In genomic region chr2:84827283-84827920, GRCm38 (mm10) we compare ENCODE assay signal across 8 mouse cellular contexts. TPM values are rescaled to one million over a fixed set of nuclear protein-coding genes. Genes with fewer than 3 reads are reported as not detected.
A peak's percentile ranks its signal among the peaks of the same experiment; 100 is the strongest.
DNase-seq lines count a peak whose midpoint lies in the region; ATAC-seq lines count a peak whose summit lies in the region.

No protein-coding gene starts in this region.

- WGBS in kidney, embryonic 16.5 days: under 1% methylated on average over 29 of the region's 29 CpGs
- WGBS in midbrain, embryonic 16.5 days: 1% methylated on average over 29 of the region's 29 CpGs

- DNase-seq in spleen, adult 12 weeks (ENCODE audit: low spot score): peak; percentile 49
- DNase-seq in spleen, adult 18-20 months: no peak
- DNase-seq in cerebellum, adult 11 months: peak; percentile 18
- no peak for DNase-seq in frontal cortex, postnatal 25 days (ENCODE audit: low spot score in 2 of 2)
- no peak for DNase-seq in layer of hippocampus, postnatal 25 days (ENCODE audit: extremely low spot score in 1 of 2, low spot score in 1 of 2)

- 0 out of 2 replicates have a peak, but pooled peaks cover 11% of the 10 kb centered on the region for H3K36me3 ChIP-seq in kidney, embryonic 16.5 days (ENCODE audit: insufficient read depth, low read length)
- peaks cover 2% of the 10 kb centered on the region; the same call in 1 of the 2 replicates for H3K36me3 ChIP-seq in midbrain, embryonic 16.5 days (ENCODE audit: control insufficient read depth, insufficient read depth, low read length)

- peak overlapping the region; percentile 30; the same call in 1 of the 2 replicates for H3K27ac ChIP-seq in kidney, embryonic 16.5 days (ENCODE audit: low read length)
- H3K27ac ChIP-seq in midbrain, embryonic 16.5 days (ENCODE audit: low read length): no peak overlapping the region

- H3K27me3 ChIP-seq in kidney, embryonic 16.5 days (ENCODE audit: insufficient read depth, low read length): no peaks in the 10 kb centered on the region
- no peaks in the 10 kb centered on the region for H3K27me3 ChIP-seq in midbrain, embryonic 16.5 days (ENCODE audit: control insufficient read depth, insufficient read depth, low read depth, low read length)

- H3K4me1 ChIP-seq in kidney, embryonic 16.5 days (ENCODE audit: insufficient read depth, low read length): peaks cover 20% of the 10 kb centered on the region
- peaks cover 11% of the 10 kb centered on the region for H3K4me1 ChIP-seq in midbrain, embryonic 16.5 days (ENCODE audit: control insufficient read depth, insufficient read depth, low read length)

- no peaks in the 10 kb centered on the region for H3K9me3 ChIP-seq in kidney, embryonic 16.5 days (ENCODE audit: low read length)
- H3K9me3 ChIP-seq in midbrain, embryonic 16.5 days (replicated peaks; ENCODE audit: control insufficient read depth, low read length, poor library complexity, severe bottlenecking): no peaks in the 10 kb centered on the region

- peak overlapping the region; percentile 96 for H3K4me2 ChIP-seq in kidney, embryonic 16.5 days (replicated peaks; ENCODE audit: low read depth, low read length)
- peak overlapping the region; percentile 88 for H3K4me2 ChIP-seq in midbrain, embryonic 16.5 days (ENCODE audit: low read length)

- H3K4me3 ChIP-seq in kidney, embryonic 16.5 days (ENCODE audit: low read length): peak overlapping the region; percentile 90
- peak overlapping the region; percentile 89 for H3K4me3 ChIP-seq in midbrain, embryonic 16.5 days (ENCODE audit: low read depth, low read length)

- peak; percentile 21; the same call in 1 of the 2 replicates for ATAC-seq in granulocyte monocyte progenitor cell, adult 5-6 weeks (replicated peaks; ENCODE audit: poor library complexity, severe bottlenecking)
- ATAC-seq in kidney, embryonic 16.5 days (ENCODE audit: low FRiP score, low TSS enrichment): peak; percentile 47
- ATAC-seq in midbrain, embryonic 16.5 days: peak; percentile 42; the same call in 1 of the 2 replicates

- H3K9ac ChIP-seq in kidney, embryonic 16.5 days (replicated peaks; ENCODE audit: low read length): peak overlapping the region; percentile 80
- H3K9ac ChIP-seq in midbrain, embryonic 16.5 days (ENCODE audit: low read depth, low read length): peak overlapping the region; percentile 62

RNA-seq across cellular contexts. Expression of gene Timm10, which starts 0.6 kb away (rescaled TPM):
- total RNA-seq in granulocyte monocyte progenitor cell, adult 5-6 weeks (2014; fragmentation: Nextera tagmentation): 52.3 and 76.6 TPM in 2 replicates
- total RNA-seq in granulocyte monocyte progenitor cell, adult 5-6 weeks (2017): 32.2 and 34.6 TPM in 2 replicates
- polyA plus RNA-seq in kidney, embryonic 16.5 days (2015; fragmentation: Nextera tagmentation; extraction: Ambion mirVana): 60.1 and 66.6 TPM in 2 replicates
- polyA plus RNA-seq in midbrain, embryonic 16.5 days (2015; fragmentation: Nextera tagmentation; extraction: Ambion mirVana): 69.8 and 75.2 TPM in 2 replicates
- total RNA-seq in layer of hippocampus, postnatal 25 days (2021): 10 to 100 TPM; 58.0 to 60.3 TPM

RNA-seq across cellular contexts. Expression of gene Smtnl1, which starts 5.0 kb away (rescaled TPM):
- not detected in 2 replicates for total RNA-seq in granulocyte monocyte progenitor cell, adult 5-6 weeks (2014; fragmentation: Nextera tagmentation)
- not detected in 2 replicates for total RNA-seq in granulocyte monocyte progenitor cell, adult 5-6 weeks (2017)
- polyA plus RNA-seq in kidney, embryonic 16.5 days (2015; fragmentation: Nextera tagmentation; extraction: Ambion mirVana): 0.19 and 0.26 TPM in 2 replicates
- polyA plus RNA-seq in midbrain, embryonic 16.5 days (2015; fragmentation: Nextera tagmentation; extraction: Ambion mirVana): not detected in 2 replicates
- not detected for total RNA-seq in layer of hippocampus, postnatal 25 days (2021)

RNA-seq across cellular contexts. Expression of gene Slc43a1, which starts 11.2 kb away (rescaled TPM):
- total RNA-seq in granulocyte monocyte progenitor cell, adult 5-6 weeks (2014; fragmentation: Nextera tagmentation): 14.6 and 23.4 TPM in 2 replicates
- total RNA-seq in granulocyte monocyte progenitor cell, adult 5-6 weeks (2017): 11.5 and 11.8 TPM in 2 replicates
- 15.6 and 17.8 TPM in 2 replicates for polyA plus RNA-seq in kidney, embryonic 16.5 days (2015; fragmentation: Nextera tagmentation; extraction: Ambion mirVana)
- polyA plus RNA-seq in midbrain, embryonic 16.5 days (2015; fragmentation: Nextera tagmentation; extraction: Ambion mirVana): 0.73 and 0.91 TPM in 2 replicates
- total RNA-seq in layer of hippocampus, postnatal 25 days (2021): under 1 TPM; 0.30 to 0.35 TPM

RNA-seq across cellular contexts. Expression of gene Ube2l6, which starts 28.8 kb away (rescaled TPM):
- total RNA-seq in granulocyte monocyte progenitor cell, adult 5-6 weeks (2014; fragmentation: Nextera tagmentation): 5.6 and 6.3 TPM in 2 replicates
- 4.0 and 7.1 TPM in 2 replicates for total RNA-seq in granulocyte monocyte progenitor cell, adult 5-6 weeks (2017)
- 44.0 and 46.9 TPM in 2 replicates for polyA plus RNA-seq in kidney, embryonic 16.5 days (2015; fragmentation: Nextera tagmentation; extraction: Ambion mirVana)
- polyA plus RNA-seq in midbrain, embryonic 16.5 days (2015; fragmentation: Nextera tagmentation; extraction: Ambion mirVana): 22.9 and 23.4 TPM in 2 replicates
- 1 to 10 TPM; 3.9 to 4.3 TPM for total RNA-seq in layer of hippocampus, postnatal 25 days (2021)

RNA-seq across cellular contexts. Expression of gene Serping1, which starts 52.2 kb away (rescaled TPM):
- total RNA-seq in granulocyte monocyte progenitor cell, adult 5-6 weeks (2014; fragmentation: Nextera tagmentation): not detected in 2 replicates
- total RNA-seq in granulocyte monocyte progenitor cell, adult 5-6 weeks (2017): not detected in 2 replicates
- 115 and 119 TPM in 2 replicates for polyA plus RNA-seq in kidney, embryonic 16.5 days (2015; fragmentation: Nextera tagmentation; extraction: Ambion mirVana)
- 28.3 and 29.0 TPM in 2 replicates for polyA plus RNA-seq in midbrain, embryonic 16.5 days (2015; fragmentation: Nextera tagmentation; extraction: Ambion mirVana)
- total RNA-seq in layer of hippocampus, postnatal 25 days (2021): 1 to 10 TPM; 5.7 to 7.4 TPM

Comparison
In these comparisons a context has a peak if more than half of its experiments do, and no peak if none do; other contexts are left out.
1. DNase-seq: peak in spleen, adult 12 weeks (single experiment) and cerebellum, adult 11 months (single experiment); none in spleen, adult 18-20 months (0 of 2), frontal cortex, postnatal 25 days (0 of 2) and layer of hippocampus, postnatal 25 days (0 of 2).
2. RNA of gene Slc43a1, which starts 11.2 kb away (total RNA-seq): 11.5 to 23.4 TPM in granulocyte monocyte progenitor cell, adult 5-6 weeks; 0.30 to 0.35 TPM in layer of hippocampus, postnatal 25 days; every median in the first group is over 4 times any median in the second.
3. Peak in every context shown above with its lines, with median percentiles within 50 percentile points of each other: ATAC-seq.